17 mouse cellular contexts compared by ENCODE assay signal in the genomic region with DNA sequence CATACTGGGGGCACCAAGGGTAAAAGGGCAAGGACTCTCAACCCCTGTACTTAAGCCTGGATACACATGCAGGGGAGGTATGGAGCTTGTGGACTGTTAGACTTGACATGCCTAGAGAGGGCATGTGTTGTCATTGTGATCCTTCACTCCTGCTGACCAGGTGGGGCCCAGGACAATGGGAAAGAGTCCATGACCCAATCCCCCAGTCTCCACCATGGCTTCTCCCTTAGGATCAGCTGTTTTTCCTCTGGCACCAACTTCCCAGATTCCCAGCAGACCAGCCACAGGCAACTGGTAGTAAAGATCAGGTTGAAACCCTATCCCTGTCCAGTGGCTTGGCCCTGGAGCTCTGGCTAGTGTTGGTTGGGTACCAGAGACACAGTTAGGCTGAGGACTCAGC. TPM values are rescaled to one million over a fixed set of nuclear protein-coding genes. Genes with fewer than 3 reads are reported as not detected.
"Had no signal": no experiment of that assay in that cellular context is flagged by ENCODE, and none has a peak within 500 bp of the region (broad histone marks: within the 10 kb centered on the region; RNA-seq: fewer than 3 reads in every experiment).

No protein-coding gene starts in this region.

- H3K27me3 ChIP-seq: neural tube, embryonic 13.5 days; neural tube, embryonic 15.5 days; stomach, embryonic 15.5 days had no signal

- H3K36me3 ChIP-seq: neural tube, embryonic 13.5 days; neural tube, embryonic 15.5 days; stomach, embryonic 15.5 days had no signal

- H3K4me3 ChIP-seq: neural tube, embryonic 13.5 days; neural tube, embryonic 15.5 days; stomach, embryonic 15.5 days had no signal

- H3K4me2 ChIP-seq: neural tube, embryonic 13.5 days; neural tube, embryonic 15.5 days; stomach, embryonic 15.5 days had no signal

- DNase-seq: retina, postnatal 1 day; right cerebral cortex, adult 18-20 months; right cerebral cortex, postnatal 14 days; right cerebral cortex, postnatal 25 days; right cerebral cortex, postnatal 4 days; spleen, adult 18-20 months; thymus, adult 18-20 months; thymus, adult 2 months; thymus, postnatal 14 days; thymus, postnatal 25 days; thymus, postnatal 36 days; thymus, postnatal 4 days had no signal

RNA-seq across cellular contexts. Expression of a gene that starts 16.3 kb away (rescaled TPM):
- polyA plus RNA-seq: neural tube, embryonic 13.5 days; neural tube, embryonic 15.5 days; spleen, adult 2 months; urinary bladder, adult 2 months had no signal
